Mouse (Mus musculus): ENCODE results near the gene Psma5.

DNA sequence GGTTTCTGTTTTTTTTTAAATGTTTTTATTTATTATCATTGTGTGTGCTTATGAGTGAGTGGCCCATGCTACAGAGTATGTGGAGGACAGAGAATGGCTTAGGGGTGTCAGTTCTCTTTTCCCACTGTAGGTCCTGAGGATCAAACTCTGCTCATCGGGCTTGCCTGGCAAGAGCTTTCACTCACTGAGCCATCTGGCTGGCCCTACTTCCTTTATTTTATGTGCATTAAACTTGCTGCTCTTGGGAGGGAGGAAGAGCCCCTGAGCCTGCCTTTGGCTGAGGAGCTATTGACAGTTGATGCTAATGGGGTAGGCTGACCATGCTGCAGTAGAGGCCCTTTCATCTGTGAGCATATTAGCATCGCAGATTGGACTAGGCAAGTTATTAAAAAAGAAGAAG, 9.9 kb upstream of the Psma5 start:
- TF ChIP-seq CTCF (IDR thresholded peaks at IDR 0.05; ENCODE audit: insufficient read depth, low read length), result no peak
- TF ChIP-seq POLR2A (IDR thresholded peaks at IDR 0.05; ENCODE audit: borderline replicate concordance, extremely low read depth, low read depth, low read length), result no peak

Data from lung, adult 2 months (tissue).